Mouse (Mus musculus) intestine, postnatal 0 days (tissue): ENCODE data around the gene Foxf2. TPM values are rescaled to one million over a fixed set of nuclear protein-coding genes. Genes with fewer than 3 reads are reported as not detected.

Experiments used
- ATAC-seq: fragments of 200-750 bp; cut with Nextera tagmentation; 2 replicates; pipeline ENCODE4 v1.8.0; 2017; ENCODE audit warnings: mild to moderate bottlenecking, moderate TSS enrichment, moderate library complexity
- H3K27ac ChIP-seq: fragments of 300-500 bp; sonication (generic); 2 replicates; pipeline ENCODE4 v1.5.1; 2014; ENCODE audit warnings: mild to moderate bottlenecking, low read depth, low read length, moderate library complexity
- H3K27me3 ChIP-seq: fragments of 300-500 bp; sonication (generic); replicated peaks from 2 replicates; pipeline ENCODE4 v1.6.1; 2014; ENCODE audit warnings: low read length, mixed read lengths; ENCODE audit not compliant: control insufficient read depth, insufficient read depth
- H3K36me3 ChIP-seq: fragments of 300-500 bp; sonication (generic); 2 replicates; pipeline ENCODE4 v1.6.1; 2014; ENCODE audit warnings: mild to moderate bottlenecking, moderate library complexity; ENCODE audit not compliant: control insufficient read depth, insufficient read depth
- H3K4me1 ChIP-seq: fragments of 300-500 bp; sonication (generic); replicated peaks from 2 replicates; pipeline ENCODE4 v1.6.1; 2014; ENCODE audit warnings: antibody characterized with exemption, low read length, mixed read lengths; ENCODE audit not compliant: control insufficient read depth, insufficient read depth
- H3K4me2 ChIP-seq: fragments of 300-500 bp; sonication (generic); replicated peaks from 2 replicates; pipeline ENCODE4 v1.6.1; 2014; ENCODE audit warnings: low read depth, mild to moderate bottlenecking, moderate library complexity
- H3K4me3 ChIP-seq: fragments of 300-500 bp; sonication (generic); 2 replicates; pipeline ENCODE4 v1.5.1; 2014; ENCODE audit warnings: low read depth, low read length
- H3K9ac ChIP-seq: fragments of 300-500 bp; sonication (generic); 2 replicates; pipeline ENCODE4 v1.6.1; 2014; ENCODE audit warnings: mild to moderate bottlenecking, low read depth, low read length
- H3K9me3 ChIP-seq: fragments of 300-500 bp; sonication (generic); 2 replicates; pipeline ENCODE4 v1.6.1; 2016; ENCODE audit warnings: mixed run types; ENCODE audit not compliant: control insufficient read depth
- CTCF ChIP-seq: sonication (generic); IDR thresholded peaks from 2 replicates; pipeline ENCODE4 v1.5.1; 2016; ENCODE audit warnings: low read depth, mild to moderate bottlenecking, control low read depth, antibody characterized with exemption, moderate library complexity
- WGBS: fragments of 180-500 bp; shearing (Covaris S2); extraction: QIAGEN DNeasy Blood & Tissue Kit; methylation state at CpG from one replicate; pipeline ENCODE4 v1.1.7; 2014; 5-methylcytosine and 5-hydroxymethylcytosine counted together
- polyA plus RNA-seq: library from polyadenylated mRNA; unstranded; fragments of >200 nt; fragmentation: Nextera tagmentation; extraction: Ambion mirVana; gene quantifications from 2 replicates; pipeline ENCODE4 v1.2.1, GENCODE M21; 2015

Foxf2 gene
- polyA plus RNA-seq, 1 experiment from 2014 or later, result 9.3 TPM

DNA sequence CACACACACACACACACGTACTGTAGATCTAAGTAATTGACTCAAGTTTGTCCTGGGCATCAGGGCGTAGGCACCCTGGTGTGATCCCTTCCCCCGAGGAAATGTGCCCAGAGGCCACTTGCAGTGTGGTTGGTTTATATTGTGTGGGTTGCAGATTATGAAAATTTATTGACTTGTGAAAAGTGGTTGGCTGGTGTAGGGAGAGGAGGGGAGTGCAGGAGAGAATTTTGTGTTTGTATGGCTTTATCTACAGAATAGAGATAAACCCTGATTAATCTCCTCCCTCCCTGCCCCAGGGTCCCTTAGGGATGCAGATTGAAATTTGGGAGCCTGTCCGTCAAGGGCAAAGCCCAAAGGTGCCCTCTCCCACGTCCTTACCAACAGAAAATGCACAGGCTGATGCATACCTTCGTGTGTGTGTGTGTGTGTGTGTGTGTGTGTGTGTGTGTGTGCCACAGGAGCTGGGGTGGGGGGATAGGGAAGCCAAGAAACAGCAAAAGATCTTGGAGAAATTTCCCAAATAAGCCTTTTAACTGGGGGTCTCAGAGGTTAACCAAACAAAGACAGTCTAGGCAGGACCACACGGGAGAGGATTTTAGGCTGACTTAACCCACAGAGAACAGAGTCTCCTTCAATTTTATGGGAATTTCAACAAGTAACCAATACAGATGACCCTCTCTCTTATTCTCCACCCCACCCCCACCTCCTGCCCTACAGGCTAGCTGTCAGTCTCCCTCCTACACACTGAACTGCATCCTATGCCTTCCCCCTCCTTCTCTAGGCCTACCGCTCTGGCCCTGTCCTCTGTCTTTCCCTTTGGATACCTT lies 2.5 kb downstream of the Foxf2 start:
- no peaks in the 10 kb centered on the region for H3K9me3 ChIP-seq
- no peaks in the 10 kb centered on the region for H3K4me1 ChIP-seq
- H3K4me2 ChIP-seq, result peak overlapping the region; percentile 60
- peak overlapping the region; percentile 15; the same call in 1 of the 2 replicates for H3K27ac ChIP-seq
- peak overlapping the region; percentile 73 for H3K9ac ChIP-seq
- H3K4me3 ChIP-seq, result peak overlapping the region; percentile 64
- 16% methylated on average over 8 of the region's 8 CpGs for WGBS
- TF ChIP-seq CTCF, result no peak
- peaks cover 93% of the 10 kb centered on the region for H3K27me3 ChIP-seq
- H3K36me3 ChIP-seq, result no peaks in the 10 kb centered on the region
- no peak for ATAC-seq

GRCm38 (mm10) chr13:31628691-31629180 lies 3.1 kb downstream of the Foxf2 start:
- no peaks in the 10 kb centered on the region for H3K9me3 ChIP-seq
- peak overlapping the region; percentile 73 for H3K9ac ChIP-seq
- no peak for TF ChIP-seq CTCF
- H3K36me3 ChIP-seq, result no peaks in the 10 kb centered on the region
- ATAC-seq, result no peak
- WGBS, result 11% methylated on average over 14 of the region's 14 CpGs
- peak overlapping the region; percentile 64 for H3K4me3 ChIP-seq
- no peaks in the 10 kb centered on the region for H3K4me1 ChIP-seq
- no peak overlapping the region for H3K27ac ChIP-seq
- peaks cover 86% of the 10 kb centered on the region for H3K27me3 ChIP-seq
- H3K4me2 ChIP-seq, result peak overlapping the region; percentile 85

DNA sequence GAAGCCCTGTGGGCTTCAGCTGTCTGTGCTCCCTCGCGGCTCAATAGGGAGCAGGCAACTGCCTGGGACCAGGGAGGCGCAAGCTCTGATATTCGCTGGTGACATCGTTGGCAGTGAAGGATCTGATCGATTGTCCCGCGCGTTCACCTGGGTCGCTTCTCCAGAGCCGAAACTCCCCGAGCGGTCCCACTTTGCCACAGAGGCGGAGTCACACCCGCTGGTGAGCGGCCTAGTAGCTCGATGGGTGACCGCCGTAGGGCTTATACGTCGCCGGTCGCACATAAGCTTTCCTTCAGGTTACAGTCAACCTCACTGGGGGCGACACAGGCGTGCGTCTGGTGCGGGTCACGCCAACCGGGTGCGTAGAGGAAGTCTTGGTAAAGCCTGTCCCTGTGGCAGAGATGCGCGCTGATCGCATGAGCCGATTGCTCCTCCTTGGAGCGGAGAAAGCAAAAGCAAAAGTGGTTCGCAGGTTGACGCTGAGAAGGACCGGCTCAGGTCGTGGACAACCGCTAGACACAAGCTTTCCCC lies 3.8 kb downstream of the Foxf2 start:
- no peak for TF ChIP-seq CTCF
- H3K9ac ChIP-seq, result peak overlapping the region; percentile 73
- H3K4me1 ChIP-seq, result no peaks in the 10 kb centered on the region
- H3K27ac ChIP-seq, result no peak overlapping the region
- H3K4me2 ChIP-seq, result peak overlapping the region; percentile 85
- peaks cover 80% of the 10 kb centered on the region for H3K27me3 ChIP-seq
- WGBS, result 3% methylated on average over 40 of the region's 40 CpGs
- ATAC-seq, result no peak
- no peaks in the 10 kb centered on the region for H3K9me3 ChIP-seq
- H3K36me3 ChIP-seq, result no peaks in the 10 kb centered on the region
- peak overlapping the region; percentile 64 for H3K4me3 ChIP-seq

GRCm38 (mm10) chr13:31630051-31630450 lies 4.4 kb downstream of the Foxf2 start:
- H3K9ac ChIP-seq, result peak overlapping the region; percentile 73; the same call in 1 of the 2 replicates
- ATAC-seq, result no peak
- WGBS, result 13% methylated on average over 12 of the region's 12 CpGs
- no peaks in the 10 kb centered on the region for H3K9me3 ChIP-seq
- no peaks in the 10 kb centered on the region for H3K36me3 ChIP-seq
- peak overlapping the region; percentile 85 for H3K4me2 ChIP-seq
- H3K4me1 ChIP-seq, result no peaks in the 10 kb centered on the region
- no peak for TF ChIP-seq CTCF
- peak overlapping the region; percentile 64 for H3K4me3 ChIP-seq
- H3K27me3 ChIP-seq, result peaks cover 73% of the 10 kb centered on the region
- H3K27ac ChIP-seq, result no peak overlapping the region

DNA sequence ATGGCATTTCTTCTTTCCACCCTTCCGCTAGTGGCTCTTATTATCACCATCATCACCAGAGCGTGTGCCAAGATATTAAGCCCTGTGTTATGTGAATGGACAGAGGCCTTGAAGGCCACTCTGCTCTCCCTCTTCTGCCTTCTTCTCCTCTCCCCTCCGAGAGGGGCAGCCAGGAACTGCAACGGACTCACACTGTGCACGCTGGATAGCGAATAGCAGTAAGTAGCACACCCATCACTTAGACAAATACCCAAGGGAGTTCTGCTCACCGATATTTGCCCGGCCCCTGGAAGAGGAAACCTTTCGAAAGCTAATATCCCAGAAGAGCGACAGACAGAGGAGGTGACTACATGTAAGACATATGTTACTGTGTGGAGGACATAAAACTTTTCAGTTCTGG lies 4.9 kb downstream of the Foxf2 start:
- Histone ChIP-seq H3K9ac (0 out of 2 replicates have a peak overlapping the region, but pooled peaks have one; percentile 73), H3K36me3 (no peaks in the 10 kb centered on the region), H3K27ac (no peak overlapping the region), H3K4me1 (no peaks in the 10 kb centered on the region), H3K4me3 (peak overlapping the region; percentile 64), H3K27me3 (peaks cover 68% of the 10 kb centered on the region), H3K9me3 (no peaks in the 10 kb centered on the region), H3K4me2 (peak overlapping the region; percentile 85)
- 11% methylated on average over 10 of the region's 10 CpGs for WGBS
- no peak for ATAC-seq
- no peak for TF ChIP-seq CTCF

DNA sequence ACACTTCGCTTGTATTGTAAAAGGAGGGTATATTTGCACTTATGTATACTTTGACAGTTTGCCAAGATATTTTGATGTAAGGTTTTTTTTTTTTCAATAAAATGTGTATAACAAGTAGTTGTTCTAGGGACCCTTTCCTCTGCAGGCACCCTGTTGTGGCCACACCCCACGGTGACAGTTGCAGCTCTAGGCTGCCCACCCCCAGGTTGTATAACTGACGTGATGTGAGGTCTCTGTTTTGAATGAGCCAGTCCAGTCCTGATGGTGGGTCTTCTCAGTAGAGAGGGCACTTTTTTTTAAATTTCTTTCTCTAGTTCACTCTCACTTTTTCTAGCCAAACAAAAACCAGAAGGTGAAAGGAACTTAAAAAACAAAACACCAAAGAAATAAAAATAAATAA lies 5.7 kb downstream of the Foxf2 start:
- H3K36me3 ChIP-seq, result no peaks in the 10 kb centered on the region
- WGBS, result 22% methylated on average over 3 of the region's 3 CpGs
- no peak overlapping the region for H3K9ac ChIP-seq
- no peak for ATAC-seq
- no peak for TF ChIP-seq CTCF
- no peak overlapping the region for H3K4me3 ChIP-seq
- H3K4me2 ChIP-seq, result peak overlapping the region; percentile 85; the same call in 1 of the 2 replicates
- peaks cover 61% of the 10 kb centered on the region for H3K27me3 ChIP-seq
- H3K27ac ChIP-seq, result no peak overlapping the region
- H3K9me3 ChIP-seq, result no peaks in the 10 kb centered on the region
- H3K4me1 ChIP-seq, result no peaks in the 10 kb centered on the region
